Mouse (Mus musculus) testis, adult 2 months (tissue): ENCODE data around the gene Rec8. TPM values are rescaled to one million over a fixed set of nuclear protein-coding genes. Genes with fewer than 3 reads are reported as not detected.

Source experiments
- H3K27ac ChIP-seq: fragments of 200-500 bp; 2 replicates; pipeline ENCODE4 v1.5.1; 2012; ENCODE audit warnings: low read depth, low read length; ENCODE audit not compliant: control insufficient read depth, insufficient read depth
- H3K27me3 ChIP-seq: fragments of 200-500 bp; 2 replicates; pipeline ENCODE4 v1.6.1; 2012; ENCODE audit warnings: mild to moderate bottlenecking, low read length, moderate library complexity; ENCODE audit not compliant: control insufficient read depth, insufficient read depth
- H3K36me3 ChIP-seq: fragments of 200-500 bp; 2 replicates; pipeline ENCODE4 v1.6.1; 2012; ENCODE audit warnings: mild to moderate bottlenecking, low read length; ENCODE audit not compliant: control insufficient read depth, insufficient read depth
- H3K4me1 ChIP-seq: fragments of 200-500 bp; 2 replicates; pipeline ENCODE4 v1.6.1; 2012; ENCODE audit warnings: low read length; ENCODE audit not compliant: control insufficient read depth, insufficient read depth
- H3K4me3 ChIP-seq: fragments of 200-500 bp; 2 replicates; pipeline ENCODE4 v1.5.1; 2012; ENCODE audit warnings: low read depth, mild to moderate bottlenecking, low read length, moderate library complexity, mixed read lengths; ENCODE audit not compliant: control insufficient read depth
- CTCF ChIP-seq: fragments of 200-500 bp; IDR thresholded peaks from 2 replicates; pipeline ENCODE4 v1.5.1; 2012; ENCODE audit warnings: low read depth, mild to moderate bottlenecking, inconsistent platforms, low read length, moderate library complexity; ENCODE audit not compliant: control insufficient read depth, insufficient read depth, insufficient replicate concordance
- POLR2A ChIP-seq: fragments of 200-500 bp; IDR thresholded peaks from 2 replicates; pipeline ENCODE4 v1.6.1; 2012; ENCODE audit warnings: low read depth, mild to moderate bottlenecking, inconsistent platforms, low read length, moderate library complexity; ENCODE audit not compliant: control insufficient read depth
- polyA plus RNA-seq: library from polyadenylated mRNA; depleted of rRNA; stranded (reverse); fragments of >200 nt; gene quantifications from 2 replicates; pipeline ENCODE4 v1.2.3, GENCODE M21; 2012; rRNA removed

Rec8 gene
- polyA plus RNA-seq, 1 experiment = 65.8 TPM

DNA sequence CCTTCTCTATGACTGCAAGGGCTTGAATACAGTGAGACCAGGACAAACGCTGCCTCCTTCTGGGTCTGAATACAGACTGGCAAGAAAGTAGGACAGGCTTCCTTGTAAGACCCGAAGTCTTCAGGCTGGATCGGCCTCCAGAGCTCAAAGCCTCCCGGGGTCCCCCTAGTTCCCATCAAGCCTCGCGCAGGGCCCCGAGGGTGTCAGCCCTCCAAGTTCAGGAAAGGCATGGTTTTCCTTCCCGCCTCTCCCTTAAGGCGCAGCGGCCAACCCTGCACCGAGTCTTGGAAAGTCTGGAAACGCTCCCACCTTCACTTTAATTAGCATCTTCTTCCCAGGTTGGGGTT, 53.6 kb downstream of the Rec8 start:
- Histone ChIP-seq H3K4me3 (peak overlapping the region; percentile 99), H3K4me1 (no peaks in the 10 kb centered on the region; the same call in 1 of the 2 replicates), H3K27ac (peak overlapping the region; percentile 100), H3K36me3 (peaks cover 1% of the 10 kb centered on the region; the same call in 1 of the 2 replicates), H3K27me3 (no peaks in the 10 kb centered on the region)
- no peak for TF ChIP-seq POLR2A
- TF ChIP-seq CTCF = no peak

DNA sequence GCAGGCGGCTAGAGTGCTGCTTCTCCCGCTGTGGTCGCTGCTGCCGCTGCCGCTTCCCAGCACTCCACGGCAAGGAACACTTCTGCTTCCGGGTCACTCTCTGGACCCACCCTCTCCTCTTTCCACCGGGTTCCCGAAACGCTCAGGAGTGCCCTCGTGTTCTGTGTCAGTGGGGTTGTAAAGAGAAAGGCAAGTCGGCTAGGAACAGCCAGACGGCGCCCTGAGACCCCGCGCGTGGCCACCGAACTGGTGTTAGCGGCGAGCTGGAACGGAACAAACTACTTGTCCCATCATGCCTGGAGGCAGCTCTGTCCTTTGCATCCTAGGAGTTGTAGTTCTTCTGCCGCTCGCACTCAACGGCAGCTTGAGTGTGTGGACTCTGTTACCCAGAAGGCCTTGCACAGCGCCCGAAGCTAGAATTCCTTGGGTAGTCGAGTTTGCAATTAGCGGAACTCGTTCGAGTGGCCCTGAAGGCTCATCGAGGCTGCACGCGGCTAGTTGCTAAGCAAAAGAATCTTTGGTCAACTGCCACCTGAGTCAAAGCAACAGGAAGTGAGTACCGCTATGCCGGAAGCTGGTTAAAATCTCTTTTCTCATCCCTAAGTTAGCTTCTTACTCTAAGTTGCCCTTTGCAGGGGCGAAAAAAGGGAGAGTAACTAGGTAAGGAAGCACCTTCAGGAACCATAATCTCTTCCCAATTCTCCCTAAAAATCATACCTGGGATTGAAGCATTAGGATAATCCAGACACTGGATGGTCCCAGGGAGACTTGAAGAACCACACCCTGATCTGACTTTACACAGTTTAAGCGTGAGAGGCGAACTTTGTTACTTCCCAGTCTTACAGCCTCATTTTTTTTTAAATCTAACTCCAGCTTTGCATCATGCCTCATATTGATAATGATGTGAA, 54.2 kb downstream of the Rec8 start, which contains the start of the genes Gmpr2 and Nedd8:
TSS of gene Gmpr2 (plus strand) at position 109 of the 908 bp plus-strand sequence.
TSS of gene Nedd8 (minus strand) at position 292 of the 908 bp plus-strand sequence.
- H3K36me3 ChIP-seq = peaks cover 6% of the 10 kb centered on the region
- no peak for TF ChIP-seq CTCF
- peak; percentile 75 for TF ChIP-seq POLR2A
- H3K27ac ChIP-seq = peak within 1 kb of the TSS; percentile 100
- peak within 1 kb of the TSS; percentile 99 for H3K4me3 ChIP-seq
- no peaks in the 10 kb centered on the region for H3K27me3 ChIP-seq
- H3K4me1 ChIP-seq = no peaks in the 10 kb centered on the region; the same call in 1 of the 2 replicates

DNA sequence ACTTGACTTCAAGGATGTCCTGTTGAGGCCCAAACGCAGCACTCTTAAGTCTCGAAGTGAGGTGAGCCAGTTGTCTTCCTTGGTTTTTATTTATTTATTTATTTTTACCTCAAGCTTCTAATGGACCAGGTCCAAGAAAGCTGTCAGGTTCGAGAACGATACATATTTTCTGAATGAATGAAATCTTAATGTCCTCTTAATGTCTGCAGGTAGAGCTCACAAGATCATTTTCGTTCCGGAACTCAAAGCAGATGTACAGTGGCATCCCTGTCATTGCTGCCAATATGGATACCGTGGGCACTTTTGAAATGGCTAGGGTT, 54.9 kb downstream of the Rec8 start:
- Histone ChIP-seq H3K4me1 (no peaks in the 10 kb centered on the region; the same call in 1 of the 2 replicates), H3K4me3 (peak overlapping the region; percentile 99; the same call in 1 of the 2 replicates), H3K27ac (peak overlapping the region; percentile 93), H3K36me3 (peaks cover 6% of the 10 kb centered on the region), H3K27me3 (no peaks in the 10 kb centered on the region)
- TF ChIP-seq POLR2A = no peak
- no peak for TF ChIP-seq CTCF

Other genes with a start within 250 kb of the Rec8 start
- 27.2 and 28.8 TPM in 2 replicates for gene Dhrs4, start 139.3 kb upstream of the Rec8 start, polyA plus RNA-seq
- 1.8 and 1.9 TPM in 2 replicates for gene Carmil3, start 127.4 kb upstream of the Rec8 start, polyA plus RNA-seq
- gene Cpne6, start 107.6 kb upstream of the Rec8 start, polyA plus RNA-seq = 0.06 and 0.29 TPM in 2 replicates
- gene Nrl, start 93.1 kb upstream of the Rec8 start, polyA plus RNA-seq = 0.20 and 0.37 TPM in 2 replicates
- gene Pck2, start 77.8 kb upstream of the Rec8 start, polyA plus RNA-seq = 2.8 and 5.7 TPM in 2 replicates
- 54.5 and 60.7 TPM in 2 replicates for gene Dcaf11, start 58.0 kb upstream of the Rec8 start, polyA plus RNA-seq
- gene A730061H03Rik, start 57.6 kb upstream of the Rec8 start, polyA plus RNA-seq = 2.1 and 2.3 TPM in 2 replicates
- 40.2 and 52.7 TPM in 2 replicates for gene Fitm1, start 42.4 kb upstream of the Rec8 start, polyA plus RNA-seq
- gene Psme1, start 39.9 kb upstream of the Rec8 start, polyA plus RNA-seq = 7.6 and 8.4 TPM in 2 replicates
- 5.8 and 6.4 TPM in 2 replicates for gene Emc9, start 32.7 kb upstream of the Rec8 start, polyA plus RNA-seq
- 10.2 and 14.9 TPM in 2 replicates for gene Psme2, start 26.9 kb upstream of the Rec8 start, polyA plus RNA-seq
- 7.8 and 8.9 TPM in 2 replicates for gene Rnf31, start 26.3 kb upstream of the Rec8 start, polyA plus RNA-seq
- gene Irf9, start 14.5 kb upstream of the Rec8 start, polyA plus RNA-seq = 4.1 and 4.4 TPM in 2 replicates
- 519 and 558 TPM in 2 replicates for gene Ipo4, start 17.9 kb downstream of the Rec8 start, polyA plus RNA-seq
- gene Gm49378, start 19.9 kb downstream of the Rec8 start, polyA plus RNA-seq = 1.9 and 2.1 TPM in 2 replicates
- gene Tm9sf1, start 25.8 kb downstream of the Rec8 start, polyA plus RNA-seq = 18.2 and 21.3 TPM in 2 replicates
- gene Tssk4, start 32.1 kb downstream of the Rec8 start, polyA plus RNA-seq = 197 and 200 TPM in 2 replicates
- 4.1 TPM in 2 replicates for gene Mdp1, start 42.5 kb downstream of the Rec8 start, polyA plus RNA-seq
- 29.6 and 35.9 TPM in 2 replicates for gene Gmpr2, start 53.9 kb downstream of the Rec8 start, polyA plus RNA-seq
- 196 and 222 TPM in 2 replicates for gene Nedd8, start 54.1 kb downstream of the Rec8 start, polyA plus RNA-seq
- 26.8 and 30.0 TPM in 2 replicates for gene Tinf2, start 63.8 kb downstream of the Rec8 start, polyA plus RNA-seq
- 0.27 and 0.65 TPM in 2 replicates for gene Tgm1, start 95.9 kb downstream of the Rec8 start, polyA plus RNA-seq
- 40.9 and 41.4 TPM in 2 replicates for gene Rabggta, start 104.2 kb downstream of the Rec8 start, polyA plus RNA-seq
- 322 and 330 TPM in 2 replicates for gene Dhrs1, start 127.7 kb downstream of the Rec8 start, polyA plus RNA-seq
- 142 and 144 TPM in 2 replicates for gene Nop9, start 127.7 kb downstream of the Rec8 start, polyA plus RNA-seq
- gene Cideb, start 140.4 kb downstream of the Rec8 start, polyA plus RNA-seq = 0.13 TPM in 1 of 2 replicates, not detected in the other
- gene Ltb4r2, start 143.4 kb downstream of the Rec8 start, polyA plus RNA-seq = 0.07 and 0.11 TPM in 2 replicates
- 0.11 and 0.20 TPM in 2 replicates for gene Ltb4r1, start 147.9 kb downstream of the Rec8 start, polyA plus RNA-seq
- gene Adcy4, start 166.1 kb downstream of the Rec8 start, polyA plus RNA-seq = 0.38 and 0.82 TPM in 2 replicates
- 4.1 and 4.8 TPM in 2 replicates for gene Ripk3, start 170.8 kb downstream of the Rec8 start, polyA plus RNA-seq
- 0.58 and 0.83 TPM in 2 replicates for gene Nfatc4, start 205.1 kb downstream of the Rec8 start, polyA plus RNA-seq
- gene Nynrin, start 236.0 kb downstream of the Rec8 start, polyA plus RNA-seq = 0.41 and 0.51 TPM in 2 replicates